ENCODE assay signal across 24 mouse cellular contexts in genomic region chr5:75676024-75676423, GRCm38 (mm10).
DNase-seq lines count a peak whose midpoint lies in the region; ATAC-seq and TF ChIP-seq lines count a peak whose summit lies in the region.
"Had no signal": no experiment of that assay in that cellular context is flagged by ENCODE, and none has a peak within 500 bp of the region (broad histone marks: within the 10 kb centered on the region; RNA-seq: fewer than 3 reads in every experiment).

No protein-coding gene starts in this region.

- H3K27ac ChIP-seq in kidney, adult 2 months (ENCODE audit: insufficient read depth, low read depth, low read length) = no peak overlapping the region
- H3K27ac ChIP-seq in gastrocnemius, adult 2 months = no peak overlapping the region
- H3K27ac ChIP-seq: embryonic facial prominence, embryonic 13.5 days; embryonic facial prominence, embryonic 15.5 days; forebrain, embryonic 10.5 days; forebrain, embryonic 12.5 days had no signal

- no peaks in the 10 kb centered on the region for H3K4me1 ChIP-seq in kidney, adult 2 months (ENCODE audit: control insufficient read depth, insufficient read depth, low read length)
- H3K4me1 ChIP-seq: embryonic facial prominence, embryonic 13.5 days; embryonic facial prominence, embryonic 15.5 days; forebrain, embryonic 10.5 days; forebrain, embryonic 12.5 days had no signal

- no peaks in the 10 kb centered on the region for H3K27me3 ChIP-seq in kidney, adult 2 months (replicated peaks; ENCODE audit: control insufficient read depth, insufficient read depth, low read length)
- no peaks in the 10 kb centered on the region for H3K27me3 ChIP-seq in Patski
- H3K27me3 ChIP-seq: embryonic facial prominence, embryonic 13.5 days; embryonic facial prominence, embryonic 15.5 days; forebrain, embryonic 12.5 days had no signal

- TF ChIP-seq POLR2A in kidney, adult 2 months (IDR thresholded peaks at IDR 0.05; ENCODE audit: low read depth, low read length) = no peak

- CTCF ChIA-PET in Patski (lab: Charles Lee) = no interaction called here

- intact Hi-C loops in gastrocnemius, adult 2 months (cut with DNase I) = no loop called here

- H3K4me3 ChIP-seq in kidney, adult 2 months (ENCODE audit: insufficient read depth, low read depth, low read length) = no peak overlapping the region
- no peak overlapping the region for H3K4me3 ChIP-seq in gastrocnemius, adult 2 months
- H3K4me3 ChIP-seq: embryonic facial prominence, embryonic 13.5 days; embryonic facial prominence, embryonic 15.5 days; erythroblast, embryonic 14.5 days; forebrain, embryonic 10.5 days; forebrain, embryonic 12.5 days had no signal

- TF ChIP-seq CTCF in kidney, adult 2 months (conservative IDR thresholded peaks at IDR 0.05; ENCODE audit: insufficient read depth, insufficient read length, low read depth, low read length) = no peak
- TF ChIP-seq CTCF in Patski (IDR thresholded peaks at IDR 0.05) = no peak
- no peak for TF ChIP-seq CTCF in gastrocnemius, adult 2 months (IDR thresholded peaks at IDR 0.05)

- WGBS in kidney, adult 2 months = 50% methylated on average over 3 of the region's 3 CpGs

- ATAC-seq in Patski = peak; percentile 89
- ATAC-seq: forebrain, embryonic 14.5 days; forebrain, embryonic 16.5 days had no signal

- peak; percentile 53 for DNase-seq in kidney, adult 2 months
- no peak for DNase-seq in kidney, postnatal 14 days
- peak; percentile 16 for DNase-seq in kidney, postnatal 36 days
- no peak for DNase-seq in kidney, postnatal 10 days
- DNase-seq in Muller cell, postnatal 12 days (ENCODE audit: inconsistent ontology term) = peak; percentile 1
- peak; percentile 86 for DNase-seq in Patski (ENCODE audit: low read depth, low spot score)
- no peak for DNase-seq in gastrocnemius, adult 2 months
- DNase-seq: adrenal gland, adult 2 months; adrenal gland, postnatal 10 days; adrenal gland, postnatal 25 days; cerebellum, adult 11 months; cerebellum, adult 18-20 months; cerebellum, adult 8-10 months; cerebellum, adult 9-11 months; cerebellum, postnatal 14 days; cerebellum, postnatal 36 days; embryo, embryonic 11 days had no signal

- POLR2A ChIA-PET in Patski (lab: Charles Lee) = no interaction called here

- no peaks in the 10 kb centered on the region for H3K36me3 ChIP-seq in kidney, adult 2 months (ENCODE audit: control insufficient read depth, insufficient read depth, low read length)
- H3K36me3 ChIP-seq: embryonic facial prominence, embryonic 13.5 days; embryonic facial prominence, embryonic 15.5 days; forebrain, embryonic 10.5 days; forebrain, embryonic 12.5 days had no signal

- in situ Hi-C loops in Patski (cut with MboI; ENCODE audit: low pct_unique_long_range_greater_than_20kb) = no loop called here

Comparison
In these comparisons a context has a peak if more than half of its experiments do, and no peak if none do; other contexts are left out.
1. DNase-seq: peak in kidney, adult 2 months (single experiment), kidney, postnatal 36 days (2 of 2), Muller cell, postnatal 12 days (single experiment) and Patski (single experiment); none in kidney, postnatal 14 days (single experiment), kidney, postnatal 10 days (single experiment) and gastrocnemius, adult 2 months (single experiment).